Mouse (Mus musculus): ENCODE results near the gene Ints6l. TPM values are rescaled to one million over a fixed set of nuclear protein-coding genes. Genes with fewer than 3 reads are reported as not detected.
"Not testable (repeated sequence)": the region's sequence is repeated elsewhere in the genome, so short reads cannot be mapped to it uniquely, and the experiment has no call there.

Ints6l gene
- total and polyA plus RNA-seq, 3 experiments, result 9.8 to 124 (median 56.1) TPM

- Histone ChIP-seq H3K36me3 (ENCODE audit: control insufficient read depth in 1 of 2, insufficient read depth in 2 of 2, low read length in 2 of 2) (no peaks in the 10 kb centered on the region), H3K27ac (ENCODE audit: control insufficient read depth, low read depth, low read length) (no peak overlapping the region), H3K4me3 (ENCODE audit: control insufficient read depth in 1 of 2, insufficient read depth in 1 of 2, low read depth in 2 of 2, low read length in 2 of 2) (no peak overlapping the region), H3K9me3 (replicated peaks; ENCODE audit: insufficient read depth, low read length) (no peaks in the 10 kb centered on the region), H3K4me1 (ENCODE audit: control insufficient read depth in 1 of 2, insufficient read depth in 2 of 2, low read length in 2 of 2) (no peaks in the 10 kb centered on the region), H3K9ac (ENCODE audit: control insufficient read depth, low read depth, low read length, poor library complexity, severe bottlenecking) (no peak overlapping the region), H3K79me2 (ENCODE audit: control insufficient read depth, insufficient read depth, low read length, poor library complexity) (no peaks in the 10 kb centered on the region), H3K27me3 (ENCODE audit: control insufficient read depth in 1 of 2, insufficient read depth in 2 of 2, low read length in 2 of 2) (no peaks in the 10 kb centered on the region)
- no peak for DNase-seq (ENCODE audit: low read depth, low spot score)
- TF ChIP-seq EP300 (IDR thresholded peaks at IDR 0.05; ENCODE audit: low read depth in 1 of 2, low read length in 2 of 2) (no peak), CTCF (IDR thresholded peaks at IDR 0.05 in 2 of 3, conservative IDR thresholded peaks at IDR 0.05 in 1 of 3; ENCODE audit: control insufficient read depth in 1 of 3, insufficient read depth in 1 of 3, low read depth in 2 of 3, low read length in 3 of 3, poor library complexity in 1 of 3, severe bottlenecking in 1 of 3) (no peak), ZC3H11A (IDR thresholded peaks at IDR 0.05; ENCODE audit: low read depth, low read length) (no peak), TCF12 (IDR thresholded peaks at IDR 0.05; ENCODE audit: low read depth, low read length) (no peak), CHD2 (IDR thresholded peaks at IDR 0.05; ENCODE audit: low read length) (no peak), HCFC1 (IDR thresholded peaks at IDR 0.05; ENCODE audit: low read depth, low read length) (no peak), ZMIZ1 (IDR thresholded peaks at IDR 0.05; ENCODE audit: low read depth, low read length) (no peak), MAFK (IDR thresholded peaks at IDR 0.05; ENCODE audit: borderline replicate concordance, low read depth, low read length) (no peak), ELF1 (IDR thresholded peaks at IDR 0.05; ENCODE audit: low read depth, low read length) (no peak), MAX (IDR thresholded peaks at IDR 0.05; ENCODE audit: low read length) (no peak), SIN3A (IDR thresholded peaks at IDR 0.05; ENCODE audit: low read length) (no peak), MYB (IDR thresholded peaks at IDR 0.05; ENCODE audit: low read depth, low read length) (no peak), SMC3 (IDR thresholded peaks at IDR 0.05; ENCODE audit: low read depth, low read length) (no peak), TBP (IDR thresholded peaks at IDR 0.05; ENCODE audit: low read depth, low read length) (no peak), BHLHE40 (IDR thresholded peaks at IDR 0.05; ENCODE audit: borderline replicate concordance, low read depth, low read length) (no peak), ETS1 (IDR thresholded peaks at IDR 0.05; ENCODE audit: low read depth, low read length) (no peak), MAZ (IDR thresholded peaks at IDR 0.05; ENCODE audit: low read depth, low read length) (no peak), USF1 (IDR thresholded peaks at IDR 0.05; ENCODE audit: low read depth, low read length) (no peak), TAL1 (IDR thresholded peaks at IDR 0.05; ENCODE audit: low read length) (no peak), GABPA (IDR thresholded peaks at IDR 0.05; ENCODE audit: low read depth, low read length) (no peak)
Measured at GRCm38 (mm10) chrX:56497241-56497640, 42.6 kb downstream of the Ints6l start.

GRCm38 (mm10) chrX:56524442-56524841 lies 69.8 kb downstream of the Ints6l start, which contains the start of gene Gm10477:
TSS of gene Gm10477 (plus strand) at chrX:56524742.
- H3K79me2 ChIP-seq (ENCODE audit: control insufficient read depth, insufficient read depth, low read length, poor library complexity); H3K9ac ChIP-seq (ENCODE audit: control insufficient read depth, low read depth, low read length, poor library complexity, severe bottlenecking); H3K4me1 ChIP-seq (ENCODE audit: control insufficient read depth in 1 of 2, insufficient read depth in 2 of 2, low read length in 2 of 2); H3K27me3 ChIP-seq (ENCODE audit: control insufficient read depth in 1 of 2, insufficient read depth in 2 of 2, low read length in 2 of 2); H3K27ac ChIP-seq (ENCODE audit: control insufficient read depth, low read depth, low read length); DNase-seq (ENCODE audit: low read depth, low spot score); H3K9me3 ChIP-seq (replicated peaks; ENCODE audit: insufficient read depth, low read length); H3K36me3 ChIP-seq (ENCODE audit: control insufficient read depth in 1 of 2, insufficient read depth in 2 of 2, low read length in 2 of 2); H3K4me3 ChIP-seq (ENCODE audit: control insufficient read depth in 1 of 2, insufficient read depth in 1 of 2, low read depth in 2 of 2, low read length in 2 of 2): not testable (repeated sequence)
